Mouse (Mus musculus) spleen, postnatal 10 days (tissue): ENCODE measurements at regions not wholly inside any gene's neighbourhood (a gene's known extent, or its start where the extent isn't known, plus 50 kb on each side); places are given as distances from the start of the nearest gene placed in this dataset.

ENCODE experiments used
- DNase-seq, 2 experiments: peaks; one replicate each; pipeline ENCODE4 v3.0.0; 2021 to 2022; ENCODE audit warnings: low spot score in 2 of 2

DNA sequence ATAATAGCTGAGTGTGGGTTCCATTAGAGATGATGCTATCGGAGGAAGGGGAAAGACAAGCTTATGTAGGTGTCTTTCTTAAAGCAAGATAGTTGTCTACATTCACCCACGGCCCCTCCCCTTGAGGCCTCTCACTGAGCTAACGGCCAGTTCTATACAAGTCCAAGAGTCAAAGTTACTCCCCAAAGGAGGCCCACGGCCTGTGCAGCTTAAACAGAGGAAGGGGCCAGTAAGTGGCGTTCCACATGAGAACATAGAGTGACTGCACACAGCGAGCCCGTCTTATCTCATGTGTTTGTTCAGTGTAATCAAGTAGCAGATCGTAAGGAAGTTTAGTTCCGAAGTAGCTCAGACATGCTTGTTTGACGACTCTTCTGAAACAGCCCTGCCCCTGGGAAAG lies 153.0 kb upstream of the Nfe2l3 start:
- no peak for DNase-seq

DNA sequence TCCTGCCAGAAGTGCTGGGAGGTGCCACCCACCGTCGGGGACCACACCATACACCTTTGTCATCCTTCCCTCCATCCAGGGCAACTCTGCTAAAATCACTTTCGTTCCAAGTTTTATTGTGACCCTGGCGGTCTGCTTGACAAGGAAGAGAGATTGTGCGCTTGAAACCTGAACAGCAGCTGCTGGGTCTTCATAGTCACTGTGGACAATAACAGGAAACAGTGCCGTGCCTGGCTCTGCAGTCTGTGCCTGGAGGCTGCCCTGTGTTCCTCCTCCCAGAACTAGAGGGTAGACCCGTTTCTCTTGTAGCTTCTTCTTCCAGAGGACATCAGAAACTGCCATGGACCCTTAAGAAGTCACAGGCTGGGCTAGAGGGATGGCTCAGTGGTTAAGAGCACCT lies 152.2 kb upstream of the Nfe2l3 start:
- DNase-seq, result no peak

DNA sequence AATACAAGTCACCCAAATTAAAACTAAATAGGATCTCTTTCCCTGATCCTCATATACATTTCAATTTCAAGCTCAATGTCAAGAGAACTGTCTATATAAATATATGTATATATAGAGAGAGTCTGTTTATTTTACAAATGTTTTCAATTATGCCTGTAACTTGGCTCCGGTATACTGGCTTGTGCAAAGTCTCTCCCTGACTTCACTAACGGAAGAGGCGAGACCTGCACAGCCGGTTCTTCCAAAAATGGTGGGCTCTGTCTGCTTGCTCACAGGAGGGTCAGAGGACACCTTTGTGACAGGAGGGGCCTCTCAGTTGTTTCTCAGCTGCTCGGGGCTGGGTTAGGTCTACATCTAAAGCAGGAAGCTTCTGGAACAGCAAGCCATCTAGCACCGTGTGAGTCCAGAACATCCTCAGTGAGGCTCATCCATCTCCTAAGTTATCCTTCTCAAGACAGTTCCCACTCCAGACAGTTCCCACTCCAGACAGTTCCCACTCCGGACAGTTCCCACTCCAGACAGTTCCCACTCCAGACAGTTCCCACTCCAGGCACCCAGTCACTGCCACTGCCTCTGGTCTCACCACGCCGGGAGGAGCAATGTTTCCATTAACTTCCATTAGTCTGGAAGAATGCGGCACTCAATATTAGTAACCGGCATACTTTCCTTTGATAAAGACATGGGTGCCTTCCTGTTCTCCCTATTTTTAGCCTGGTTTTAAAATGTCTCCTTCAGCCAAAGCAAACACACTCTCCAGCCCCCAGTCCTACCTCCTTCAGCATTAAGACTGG lies 148.4 kb upstream of the Nfe2l3 start:
- DNase-seq, result no peak

DNA sequence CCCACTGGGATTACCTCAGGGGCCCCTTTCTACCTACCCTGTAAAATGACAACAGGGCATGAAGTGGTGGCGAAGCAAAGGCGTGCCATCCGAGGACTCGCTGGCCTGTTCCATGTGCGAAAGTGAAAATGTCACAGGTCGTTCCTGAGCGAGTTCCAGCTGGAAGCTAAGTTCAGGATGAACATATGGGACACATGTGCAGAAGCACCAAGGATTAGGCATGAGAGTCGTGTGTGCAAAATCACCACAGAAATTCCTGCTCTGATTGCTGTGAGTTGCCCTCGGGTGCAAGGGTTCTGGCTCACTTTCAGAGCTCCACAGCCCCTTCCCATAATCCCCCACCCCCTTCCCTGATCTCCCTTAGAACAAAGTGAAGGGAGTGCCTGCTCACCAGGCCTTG lies 147.6 kb upstream of the Nfe2l3 start:
- DNase-seq, result no peak

GRCm38 (mm10) chr6:51286836-51287235 lies 145.6 kb upstream of the Nfe2l3 start:
- no peak for DNase-seq

DNA sequence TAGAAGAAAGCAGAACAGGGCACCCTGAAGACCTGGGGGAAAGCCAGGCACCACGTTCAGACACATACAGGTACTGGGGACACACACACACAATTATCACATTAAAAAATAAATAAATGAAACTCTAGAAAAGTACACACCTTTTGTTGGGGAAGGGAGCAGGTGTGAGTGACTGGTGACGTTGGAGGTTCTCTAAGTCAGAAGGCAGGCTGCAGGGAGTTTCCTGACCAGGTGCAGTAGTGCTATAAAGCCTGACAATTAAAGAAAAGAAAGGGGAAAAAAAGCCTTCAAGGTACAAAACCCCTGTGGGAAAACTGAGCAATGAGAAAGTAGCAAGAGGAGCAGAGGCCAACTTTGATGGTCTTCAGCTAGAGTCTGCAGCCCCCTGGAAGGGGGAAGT lies 145.1 kb upstream of the Nfe2l3 start:
- no peak for DNase-seq

DNA sequence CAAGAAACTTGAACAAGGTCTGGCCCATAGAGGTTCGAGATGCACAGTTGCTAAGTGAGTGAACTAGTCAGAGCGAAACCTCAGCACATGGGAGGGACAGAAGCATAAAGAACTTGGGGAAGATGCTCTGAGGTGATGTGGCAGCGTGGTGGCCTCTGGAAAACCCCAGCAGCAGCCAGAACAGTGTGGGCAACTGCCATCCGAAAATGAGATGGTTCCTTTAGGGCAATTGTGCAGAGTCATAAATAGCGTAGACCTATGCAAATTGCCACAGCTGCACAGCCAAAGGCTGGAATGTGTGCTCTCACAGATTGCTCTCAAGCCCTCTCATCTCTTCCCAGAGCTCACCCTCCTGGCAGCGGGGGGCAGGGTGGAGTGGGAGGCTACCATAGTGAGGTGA lies 144.7 kb upstream of the Nfe2l3 start:
- no peak for DNase-seq

DNA sequence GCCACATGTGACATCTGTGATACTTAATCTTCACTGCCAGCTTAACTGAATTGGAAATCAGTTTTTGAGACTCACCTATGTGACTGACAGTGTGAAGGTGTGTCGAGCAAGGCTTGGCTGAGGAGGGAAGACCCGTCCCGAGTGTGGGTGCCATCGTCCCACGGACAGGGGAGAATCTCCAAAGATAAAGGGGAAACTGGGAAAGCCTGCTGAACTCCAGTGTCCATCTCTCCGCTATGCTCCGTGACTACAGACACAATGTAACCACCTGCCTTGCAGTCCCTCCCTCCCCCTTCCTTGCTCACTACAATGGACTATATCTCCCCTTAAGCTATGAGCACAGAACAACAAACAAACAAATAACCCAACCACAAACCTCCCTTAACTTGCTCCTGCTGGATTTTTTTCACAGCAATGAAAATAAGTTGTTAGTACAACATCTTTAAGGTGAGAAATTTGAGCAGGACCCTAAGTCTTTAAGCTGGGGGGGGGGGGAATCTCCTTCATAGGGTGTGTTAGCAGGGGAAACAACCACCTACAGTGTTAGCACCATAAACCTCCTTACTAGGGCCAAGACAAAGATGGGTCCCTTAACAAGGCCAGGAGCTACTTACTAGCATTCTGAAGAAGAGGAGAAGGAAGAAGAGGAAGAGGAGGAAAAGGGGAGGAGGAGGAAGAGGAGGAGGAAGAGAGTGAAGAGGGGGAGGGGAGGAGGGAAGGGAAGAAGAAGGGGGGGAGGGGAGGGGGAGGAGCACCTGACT lies 144.0 kb upstream of the Nfe2l3 start:
- no peak for DNase-seq

- no peak for DNase-seq
Measured at GRCm38 (mm10) chr6:51289067-51289725, 143.3 kb upstream of the Nfe2l3 start.

DNA sequence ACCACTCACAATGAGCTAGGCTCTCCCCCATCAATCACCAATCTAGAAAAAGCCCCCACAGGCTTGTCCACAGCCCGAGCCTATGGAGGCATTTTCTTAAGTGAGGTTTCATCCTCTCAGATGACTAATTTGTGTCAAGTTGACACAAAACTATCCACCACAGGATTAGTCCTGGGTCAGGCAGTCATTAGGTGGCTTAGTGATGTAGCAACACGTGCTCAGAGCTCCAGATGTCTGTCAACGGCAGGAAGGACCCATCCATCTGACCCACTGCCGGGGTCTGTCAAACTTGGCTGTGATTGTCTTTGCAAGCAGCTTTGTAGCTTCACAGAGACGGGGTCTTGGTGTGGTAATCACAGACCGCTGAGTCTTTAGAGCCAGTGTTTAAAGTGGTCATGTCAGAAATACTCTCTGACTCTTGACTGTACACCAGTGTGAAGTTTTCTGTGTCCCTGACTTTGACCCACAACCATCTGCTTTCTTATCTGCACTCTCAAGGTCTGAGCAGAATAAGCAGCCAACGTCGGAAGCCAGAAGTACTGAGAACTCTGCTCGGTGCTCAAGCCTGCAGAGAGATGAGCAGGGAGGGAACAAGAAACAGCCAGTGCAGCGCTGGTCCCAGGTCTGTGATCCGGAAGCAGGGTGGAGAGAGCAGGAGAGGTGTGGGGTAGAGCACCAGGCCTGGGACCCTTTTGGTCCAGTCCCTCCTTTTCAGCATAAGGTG lies 131.6 kb upstream of the Nfe2l3 start:
- DNase-seq, result no peak

DNA sequence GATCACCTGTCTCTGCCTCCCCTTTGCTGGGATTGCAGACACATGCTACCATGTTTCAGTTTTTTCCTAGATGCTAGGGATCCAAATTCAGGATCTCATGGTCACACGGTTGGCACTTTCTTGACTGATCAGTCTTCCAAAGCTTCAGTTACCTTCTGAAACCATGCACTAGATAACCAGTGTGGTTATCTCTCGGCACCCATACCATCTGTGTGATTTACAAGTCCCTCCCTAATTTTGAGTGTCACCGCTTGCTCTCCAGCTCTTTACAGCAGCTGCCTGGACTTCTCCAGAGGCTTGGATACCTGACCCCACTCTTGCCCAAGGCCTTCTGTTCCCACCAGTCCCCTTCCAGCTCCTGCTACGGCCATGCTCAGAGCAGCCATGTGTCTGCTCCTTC lies 130.6 kb upstream of the Nfe2l3 start:
- DNase-seq, result no peak

- no peak for DNase-seq
Measured at GRCm38 (mm10) chr6:51302240-51302639, 130.2 kb upstream of the Nfe2l3 start.

DNA sequence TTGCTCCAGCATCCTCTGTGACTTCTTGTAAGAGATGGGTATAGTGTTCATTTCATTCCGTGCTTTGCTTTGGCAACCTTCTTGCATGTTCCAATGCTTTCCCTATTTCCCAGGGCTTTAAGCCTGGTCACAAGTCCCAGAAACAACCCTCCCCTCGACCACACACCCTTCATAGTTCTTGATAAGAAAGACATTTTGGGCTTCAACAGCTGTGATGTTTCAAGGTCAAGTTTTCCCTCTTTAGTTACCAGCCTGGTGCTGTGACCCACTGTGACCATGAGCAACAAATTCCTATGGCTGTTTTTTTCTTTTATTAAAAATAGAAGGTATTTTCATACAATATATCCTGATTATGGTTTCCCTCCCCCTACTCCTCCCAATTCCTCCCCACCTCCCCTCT lies 114.1 kb upstream of the Nfe2l3 start:
- no peak for DNase-seq

GRCm38 (mm10) chr6:51320019-51320418 lies 112.5 kb upstream of the Nfe2l3 start:
- no peak for DNase-seq

GRCm38 (mm10) chr6:51320676-51321419 lies 111.6 kb upstream of the Nfe2l3 start:
- no peak for DNase-seq

- no peak for DNase-seq
Measured at GRCm38 (mm10) chr6:51326103-51326829, 106.2 kb upstream of the Nfe2l3 start.

DNA sequence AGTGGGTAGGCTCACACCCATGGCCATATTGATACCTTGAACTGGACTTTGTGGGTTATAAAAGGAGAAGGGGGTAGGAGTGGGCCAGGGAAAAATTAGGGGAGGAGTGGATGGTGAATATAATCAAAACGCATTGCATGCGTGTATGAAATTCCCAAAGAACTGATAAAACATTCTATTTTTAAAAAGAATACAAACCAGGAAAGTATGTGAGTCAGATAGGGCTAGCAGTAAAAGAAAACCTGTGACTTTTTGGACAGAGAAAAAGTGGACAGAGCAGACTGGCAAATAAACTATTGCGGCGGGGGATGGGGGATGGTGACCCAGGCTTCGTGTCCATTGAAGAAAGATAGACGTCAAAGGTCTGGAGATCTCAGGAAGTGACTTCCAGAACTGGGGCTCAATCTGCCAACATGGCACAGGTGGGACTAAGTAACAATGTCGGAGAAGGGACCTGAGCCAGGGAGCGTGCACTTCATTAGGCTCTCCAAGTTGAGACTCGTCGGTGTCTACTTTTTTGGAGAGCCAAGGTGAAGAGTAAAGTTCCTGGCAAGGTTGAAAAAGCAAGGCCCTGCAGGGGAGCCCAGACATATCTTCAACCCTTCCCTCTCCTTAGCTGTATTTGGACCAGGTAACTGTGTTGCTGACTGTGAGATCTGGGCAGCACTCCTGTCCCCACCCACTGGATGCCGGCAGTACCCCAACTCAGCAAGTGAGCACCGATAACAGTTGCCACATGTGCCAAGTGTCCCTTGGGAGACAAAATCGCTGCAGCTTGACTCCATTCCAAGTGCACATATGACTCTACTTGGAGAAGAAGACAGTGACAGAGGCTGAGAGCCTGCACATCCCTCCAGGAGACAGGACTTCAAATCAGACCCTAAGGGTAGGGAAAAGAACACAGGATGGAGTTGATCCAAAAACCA lies 103.1 kb upstream of the Nfe2l3 start:
- DNase-seq, result no peak

GRCm38 (mm10) chr6:51330069-51330706 lies 102.3 kb upstream of the Nfe2l3 start:
- no peak for DNase-seq

DNA sequence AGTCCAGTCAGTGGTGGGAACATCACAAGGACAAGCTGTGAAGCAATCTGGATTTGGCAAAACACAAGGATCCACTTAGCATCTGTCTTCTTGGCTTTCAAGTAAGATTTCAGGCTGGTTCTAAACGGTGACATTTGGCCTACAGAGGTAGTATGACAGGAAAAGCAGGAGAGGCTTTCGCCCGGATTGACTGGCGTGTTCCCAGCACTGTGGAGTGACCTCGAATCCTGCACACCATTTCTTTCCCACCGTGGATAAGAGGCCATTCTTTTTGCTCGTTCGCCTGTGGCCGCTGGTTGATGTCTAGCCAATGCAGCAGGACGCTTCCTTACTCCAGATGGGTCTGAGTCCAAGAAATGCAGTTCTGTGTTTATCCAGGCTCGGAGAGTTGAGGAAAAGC lies 99.6 kb upstream of the Nfe2l3 start:
- no peak for DNase-seq
